In genomic region chr2:76254833-76255232, GRCm38 (mm10) we compare ENCODE assay signal across 8 mouse cellular contexts.
DNase-seq lines count a peak whose midpoint lies in the region; ATAC-seq and TF ChIP-seq lines count a peak whose summit lies in the region.

No protein-coding gene starts in this region.

- peak; percentile 78; the same call in 1 of the 2 replicates for TF ChIP-seq CTCF in brain, embryonic 14.5 days (IDR thresholded peaks at IDR 0.05; ENCODE audit: borderline replicate concordance, extremely low read depth, insufficient read depth, insufficient read length)

- no peaks in the 10 kb centered on the region for H3K27me3 ChIP-seq in forebrain, embryonic 11.5 days (ENCODE audit: control insufficient read depth, insufficient read depth, low read length)
- no peaks in the 10 kb centered on the region for H3K27me3 ChIP-seq in limb, embryonic 11.5 days (ENCODE audit: control insufficient read depth, insufficient read depth, low read length)

- no peaks in the 10 kb centered on the region for H3K4me1 ChIP-seq in forebrain, embryonic 11.5 days (replicated peaks; ENCODE audit: control insufficient read depth, insufficient read depth, low read length)
- no peaks in the 10 kb centered on the region for H3K4me1 ChIP-seq in limb, embryonic 11.5 days (ENCODE audit: control insufficient read depth, insufficient read depth, low read length)

- ATAC-seq in forebrain, embryonic 11.5 days (replicated peaks; ENCODE audit: low FRiP score): no peak
- ATAC-seq in limb, embryonic 11.5 days (ENCODE audit: insufficient number of reproducible peaks, low FRiP score, low TSS enrichment, low read depth): no peak
- no peak for ATAC-seq in monocyte, adult 5-6 weeks (replicated peaks; ENCODE audit: insufficient number of reproducible peaks, low FRiP score, low TSS enrichment, poor library complexity, severe bottlenecking)

- H3K4me3 ChIP-seq in forebrain, embryonic 11.5 days (ENCODE audit: low read depth, low read length): no peak overlapping the region
- no peak overlapping the region for H3K4me3 ChIP-seq in limb, embryonic 11.5 days (ENCODE audit: low read depth, low read length)

- no peak for TF ChIP-seq POLR2A in brain, embryonic 14.5 days (IDR thresholded peaks at IDR 0.05; ENCODE audit: borderline replicate concordance, extremely low read depth, insufficient read depth, insufficient read length, poor library complexity, severe bottlenecking)

- H3K27ac ChIP-seq in forebrain, embryonic 11.5 days (ENCODE audit: low read depth, low read length): no peak overlapping the region
- no peak overlapping the region for H3K27ac ChIP-seq in limb, embryonic 11.5 days (replicated peaks; ENCODE audit: low read depth, low read length)

- no peaks in the 10 kb centered on the region for H3K9me3 ChIP-seq in forebrain, embryonic 11.5 days (ENCODE audit: control insufficient read depth, low read length)
- H3K9me3 ChIP-seq in limb, embryonic 11.5 days (ENCODE audit: control insufficient read depth, low read length): no peaks in the 10 kb centered on the region

- 42% methylated on average over 6 of the region's 6 CpGs for WGBS in forebrain, embryonic 11.5 days
- 49% methylated on average over 6 of the region's 6 CpGs for WGBS in limb, embryonic 11.5 days

- no peaks in the 10 kb centered on the region for H3K36me3 ChIP-seq in forebrain, embryonic 11.5 days (ENCODE audit: control insufficient read depth, insufficient read depth, low read length)
- H3K36me3 ChIP-seq in limb, embryonic 11.5 days (ENCODE audit: control insufficient read depth, insufficient read depth, low read length): no peaks in the 10 kb centered on the region

- H3K9ac ChIP-seq in forebrain, embryonic 11.5 days (ENCODE audit: low read length): no peak overlapping the region
- no peak overlapping the region for H3K9ac ChIP-seq in limb, embryonic 11.5 days (ENCODE audit: low read length)

- DNase-seq in 3T3-L1 (ENCODE audit: low read depth, low spot score): peak; percentile 63
- DNase-seq in CD8-positive naive resting alpha-beta T cell, adult 2 months (ENCODE audit: low read depth in 2 of 2, low spot score in 2 of 2): peak; percentile 6 to 28
- DNase-seq in brain, embryonic 14.5 days (ENCODE audit: low read depth): peak; percentile 81
- peak; percentile 71 for DNase-seq in forebrain, embryonic 11.5 days (ENCODE audit: low spot score)
- peak; percentile 6 to 72 for DNase-seq in kidney, adult 8-10 months
- DNase-seq in limb, embryonic 11.5 days (ENCODE audit: low spot score): peak; percentile 73
- DNase-seq in retina, postnatal 7 days (ENCODE audit: low read depth, low spot score): peak; percentile 21

- no peak overlapping the region for H3K4me2 ChIP-seq in forebrain, embryonic 11.5 days (ENCODE audit: low read depth, low read length, severe bottlenecking)
- H3K4me2 ChIP-seq in limb, embryonic 11.5 days (ENCODE audit: low read depth, severe bottlenecking): no peak overlapping the region

Comparison
In these comparisons a context has a peak if more than half of its experiments do, and no peak if none do; other contexts are left out.
1. DNase-seq: peak in every context shown above with its lines; median percentile 81 in brain, embryonic 14.5 days; 73 in limb, embryonic 11.5 days; 71 in forebrain, embryonic 11.5 days; 63 in 3T3-L1; 39 in kidney, adult 8-10 months; 21 in retina, postnatal 7 days; 17 in CD8-positive naive resting alpha-beta T cell, adult 2 months.